Mouse (Mus musculus) thymus, adult 18-20 months (tissue): ENCODE results near the gene Bcat2.

Experiments used
- DNase-seq, 2 experiments: peaks; one replicate each; pipeline ENCODE4 v3.0.0; 2022; ENCODE audit warnings: mixed read lengths in 2 of 2

The Bcat2 gene

DNA sequence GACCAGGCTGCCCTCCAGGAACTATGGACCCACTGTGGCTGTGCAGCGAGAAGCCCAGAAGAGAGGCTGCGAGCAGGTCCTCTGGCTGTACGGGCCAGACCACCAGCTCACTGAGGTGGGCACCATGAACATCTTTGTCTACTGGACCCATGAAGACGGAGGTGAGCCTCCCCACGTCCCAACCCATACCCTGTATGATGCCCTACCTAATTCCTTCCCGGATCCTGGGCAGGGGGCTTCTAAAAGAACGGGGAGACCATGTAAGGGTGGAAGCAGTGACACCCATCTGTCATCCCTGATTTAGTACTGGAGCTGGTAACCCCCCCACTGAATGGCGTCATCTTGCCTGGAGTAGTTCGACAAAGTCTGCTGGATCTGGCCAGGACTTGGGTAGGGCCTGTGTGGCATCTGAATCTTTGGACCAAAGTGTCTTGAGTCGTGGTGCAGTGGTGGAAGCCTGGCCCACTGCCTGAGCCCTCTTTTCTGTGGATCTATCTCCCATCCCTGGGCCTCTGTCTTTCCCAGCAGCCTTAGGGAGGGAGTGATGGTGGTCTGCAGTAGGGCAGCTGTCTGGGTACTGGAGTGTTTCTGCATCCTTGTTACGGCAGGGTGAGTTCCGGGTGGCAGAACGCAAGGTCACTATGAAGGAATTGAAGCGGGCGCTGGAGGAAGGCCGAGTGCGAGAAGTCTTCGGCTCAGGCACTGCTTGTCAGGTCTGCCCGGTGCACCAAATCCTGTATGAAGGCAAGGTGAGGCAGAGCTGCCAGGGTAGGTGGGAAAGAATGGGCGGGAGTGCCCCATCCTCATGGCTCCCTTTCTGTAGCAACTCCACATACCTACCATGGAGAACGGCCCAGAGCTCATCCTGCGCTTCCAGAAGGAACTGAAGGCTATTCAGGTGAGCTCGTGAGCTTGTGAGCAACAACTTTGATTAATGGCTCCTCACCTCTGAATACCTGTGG, 18.0 kb downstream of the Bcat2 start:
- DNase-seq, result no peak

DNA sequence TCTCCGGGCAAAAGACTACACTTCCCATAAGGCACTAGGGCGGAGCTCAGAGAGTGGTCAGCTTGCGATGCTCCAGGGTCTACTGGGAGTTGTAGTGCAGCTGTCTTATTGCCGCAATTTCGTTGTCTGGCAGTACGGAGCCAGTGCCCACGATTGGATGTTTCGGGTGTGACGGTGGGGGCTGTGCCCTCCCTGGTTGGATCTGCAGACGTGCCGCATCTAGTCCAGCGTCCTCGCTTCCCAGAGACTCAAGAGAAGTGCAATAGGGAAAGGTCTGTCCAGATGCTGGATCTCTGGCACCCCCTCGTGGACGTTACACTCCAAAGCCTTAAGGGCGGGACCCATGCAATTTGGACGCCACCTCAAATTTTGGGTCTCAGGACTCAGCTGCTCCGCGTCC, 19.2 kb downstream of the Bcat2 start:
- peak; percentile 68 to 74 for DNase-seq

DNA sequence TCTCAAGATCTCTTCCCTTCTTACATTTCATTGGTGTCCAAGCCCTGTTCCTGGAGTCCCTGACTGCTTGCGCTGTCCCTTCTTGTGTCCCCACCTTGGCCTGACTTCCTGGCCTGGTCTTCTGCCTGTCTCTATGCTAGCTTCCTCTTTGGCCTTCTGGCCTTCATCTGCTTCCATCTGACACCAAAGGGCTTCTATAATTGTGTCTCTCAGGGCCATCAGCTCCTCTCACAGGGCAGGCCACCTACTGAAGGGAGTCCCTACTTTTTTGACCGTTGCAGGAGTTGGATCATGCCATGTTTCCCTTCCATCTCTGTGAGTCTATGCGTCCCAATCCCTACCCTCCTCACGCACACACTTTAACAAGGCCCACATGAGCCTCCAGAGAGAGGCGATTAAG, 19.9 kb downstream of the Bcat2 start:
- no peak for DNase-seq

DNA sequence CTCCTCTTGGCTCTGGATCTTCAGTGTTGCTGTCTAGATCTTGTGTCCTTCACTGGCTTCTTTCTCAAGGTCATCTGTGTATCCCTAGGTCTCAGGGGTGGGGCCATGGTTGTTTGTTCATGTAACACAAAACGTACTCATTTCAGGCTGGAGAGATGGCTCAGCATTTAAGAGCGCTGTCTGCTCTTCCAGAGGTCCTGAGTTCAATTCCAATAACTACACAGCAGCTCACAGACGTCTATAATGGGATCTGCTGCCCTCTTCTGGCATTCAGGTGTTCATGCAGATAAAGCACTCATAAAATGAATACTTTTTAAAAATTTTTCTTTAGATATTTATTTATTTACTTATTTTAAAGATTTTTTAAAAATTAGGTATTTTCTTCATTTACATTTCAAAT, 20.9 kb downstream of the Bcat2 start:
- DNase-seq, result no peak

DNA sequence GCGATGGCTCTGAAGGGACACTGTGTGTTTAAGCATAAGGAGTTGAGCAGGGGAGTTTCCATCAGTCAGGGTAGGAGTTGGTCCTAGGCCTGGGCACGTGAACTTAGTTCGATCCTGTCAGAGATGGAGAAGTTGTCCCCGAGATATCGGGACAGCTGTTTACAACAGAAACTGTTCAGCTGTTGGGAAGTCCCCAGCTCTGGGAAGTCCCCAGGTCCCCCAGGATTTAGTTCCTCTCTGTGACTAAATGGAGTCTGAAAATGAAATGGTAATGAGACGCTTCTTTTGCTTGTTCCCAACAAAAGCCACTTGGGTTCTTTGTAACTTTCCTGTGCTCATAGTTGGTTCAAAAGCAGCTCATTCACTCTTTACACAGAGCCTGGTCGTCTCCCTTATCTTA, 21.9 kb downstream of the Bcat2 start:
- no peak for DNase-seq

DNA sequence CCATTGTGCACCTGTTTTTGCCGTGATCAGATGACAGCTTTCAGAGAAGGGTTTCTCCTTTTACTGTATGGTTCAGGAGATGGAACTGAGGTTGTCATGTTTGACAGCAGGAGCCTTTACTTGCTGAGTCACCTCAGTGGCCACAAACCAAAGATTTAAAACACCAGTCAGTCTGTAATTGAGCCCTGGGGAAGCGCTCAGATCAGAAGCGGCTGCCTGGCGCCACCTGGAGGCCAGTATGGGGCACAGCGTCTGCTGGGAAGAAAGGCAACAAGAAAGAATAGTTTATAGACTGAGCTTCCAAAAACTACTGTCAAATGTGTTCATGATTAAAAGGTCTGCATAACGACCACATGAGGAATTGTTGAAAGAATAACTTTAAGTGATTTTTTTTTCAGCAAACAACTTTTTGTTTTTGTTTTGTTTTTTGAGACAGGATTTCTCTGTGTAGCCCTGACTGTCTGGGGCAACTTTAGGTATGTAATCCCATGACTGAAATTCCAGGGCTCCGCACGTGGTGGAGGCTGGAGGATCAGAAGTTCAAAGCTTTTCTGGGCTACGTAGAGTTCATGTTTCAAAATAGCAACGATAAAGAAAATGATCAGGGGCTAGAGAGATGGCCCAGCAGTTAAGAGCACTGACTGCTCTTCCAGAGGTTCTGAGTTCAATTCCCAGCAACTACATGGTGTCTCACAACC, 23.3 kb downstream of the Bcat2 start:
- peak; percentile 46 to 49 for DNase-seq

DNA sequence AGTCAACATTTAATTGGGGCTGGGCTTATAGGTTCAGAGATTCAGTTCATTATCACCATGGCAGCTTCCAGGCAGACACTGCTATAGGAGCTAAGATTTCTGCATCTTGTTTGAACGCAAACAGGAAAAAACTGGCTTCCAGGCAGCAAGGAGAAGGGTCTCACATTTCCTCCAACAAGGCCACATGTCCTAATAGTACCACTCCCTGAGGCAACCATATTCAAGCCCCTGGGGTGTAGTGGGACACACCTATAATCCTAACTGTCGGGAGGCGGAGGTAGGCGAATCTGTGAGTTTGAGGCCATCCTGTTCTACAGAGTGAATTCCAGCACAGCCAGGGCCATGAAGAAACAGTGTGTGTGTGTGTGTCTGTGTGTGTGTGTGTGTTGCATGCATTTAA, 25.2 kb downstream of the Bcat2 start:
- no peak for DNase-seq

DNA sequence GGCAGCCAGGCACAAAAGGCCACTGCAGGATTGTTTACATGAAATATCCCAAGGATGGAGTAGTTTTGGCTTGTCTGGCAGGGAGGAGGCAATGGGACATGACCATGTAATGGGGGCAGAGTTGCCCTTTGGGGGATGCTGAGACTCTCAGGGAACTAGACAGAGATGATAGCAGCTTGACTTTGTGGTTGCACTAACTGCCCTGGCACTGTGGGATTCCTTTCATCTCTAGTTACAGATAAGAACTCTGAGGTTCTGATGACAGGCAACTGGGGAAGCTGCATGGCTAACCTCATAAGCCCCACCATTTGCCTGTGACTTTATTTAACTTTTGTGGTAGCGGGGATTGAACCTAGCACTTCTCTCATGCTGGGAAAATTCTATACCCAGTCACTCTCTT, 26.2 kb downstream of the Bcat2 start:
- DNase-seq, result no peak

DNA sequence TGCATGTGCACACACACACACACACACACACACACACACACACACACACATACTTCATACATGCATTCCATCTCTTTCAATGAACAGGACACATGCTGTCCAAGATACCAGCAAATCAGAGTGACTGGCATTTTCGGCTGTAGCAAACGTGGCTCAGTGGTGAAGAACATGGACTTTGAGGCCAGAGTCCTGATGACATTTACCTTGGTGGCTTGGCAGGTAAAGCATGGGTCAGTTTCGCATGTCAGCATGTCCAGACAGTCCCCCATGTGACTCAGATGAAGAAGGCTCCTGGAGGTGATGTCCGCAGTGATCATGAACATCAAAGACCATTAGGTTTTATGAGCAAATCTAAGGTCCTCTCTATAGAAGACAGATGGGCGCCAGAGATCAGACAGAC, 27.1 kb downstream of the Bcat2 start:
- no peak for DNase-seq

DNA sequence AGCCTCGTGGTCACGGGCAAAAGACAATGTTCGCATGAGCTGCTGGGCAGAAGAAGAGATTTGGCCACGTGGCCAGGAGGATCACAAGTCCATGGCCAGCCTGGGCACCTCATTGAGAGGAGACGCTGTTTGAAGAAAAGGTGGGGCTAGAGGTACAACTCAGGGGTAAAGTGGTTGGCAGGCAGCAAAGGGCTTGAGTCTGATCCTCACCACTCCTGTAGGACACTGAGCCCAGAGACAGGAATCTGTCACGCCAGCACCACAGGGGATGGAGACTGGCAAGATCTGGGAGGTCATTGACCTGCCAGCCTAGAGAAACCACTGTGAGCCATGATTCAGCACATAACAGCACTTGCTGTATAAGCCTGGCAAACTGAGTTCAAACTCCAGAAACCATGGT, 27.6 kb downstream of the Bcat2 start:
- DNase-seq, result no peak

DNA sequence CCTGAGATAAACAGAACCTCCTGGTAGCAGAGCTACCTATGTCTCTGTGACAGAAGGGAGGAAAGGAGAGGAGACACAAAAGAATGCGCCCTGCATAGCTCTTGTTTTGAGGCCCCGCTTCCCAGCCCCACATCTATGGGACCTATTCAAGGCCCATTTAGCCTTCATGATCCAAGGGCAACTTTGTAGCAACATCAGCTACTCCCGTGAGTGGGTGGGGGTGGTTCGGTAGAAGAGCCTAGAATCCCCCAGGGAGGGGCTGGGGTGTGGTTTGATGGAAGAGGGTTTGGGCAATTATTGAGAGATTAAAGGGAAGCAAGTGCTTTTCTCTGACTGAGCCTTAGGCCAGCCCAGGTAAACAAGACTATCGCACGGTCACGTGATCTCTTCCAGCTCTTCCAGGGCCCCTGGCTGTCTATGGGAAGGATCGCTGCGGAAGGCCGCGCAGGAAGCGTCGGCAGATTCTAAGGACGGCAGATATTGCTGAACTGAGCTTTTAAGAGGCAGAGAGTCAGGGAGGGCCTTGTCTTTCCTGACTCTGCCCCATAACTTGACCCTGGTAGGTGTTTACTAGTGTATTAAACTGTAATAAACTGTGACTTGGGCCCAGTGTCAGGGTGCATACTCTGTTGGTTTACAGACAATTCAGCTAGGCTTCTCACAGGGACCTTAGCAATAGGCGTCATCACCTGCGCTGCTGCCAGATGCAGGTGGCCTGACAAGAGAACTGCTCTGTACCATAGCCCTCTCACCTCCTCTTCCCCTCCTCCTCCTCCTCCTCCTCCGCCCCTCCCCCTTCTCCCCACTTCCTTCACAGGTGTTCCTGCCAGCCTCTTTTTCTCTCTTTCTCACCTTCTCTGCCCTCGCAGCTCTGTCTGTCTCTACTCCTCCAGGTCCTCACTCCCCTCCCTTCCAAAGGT, 29.3 kb downstream of the Bcat2 start:
- DNase-seq, result peak; percentile 55 to 73

DNA sequence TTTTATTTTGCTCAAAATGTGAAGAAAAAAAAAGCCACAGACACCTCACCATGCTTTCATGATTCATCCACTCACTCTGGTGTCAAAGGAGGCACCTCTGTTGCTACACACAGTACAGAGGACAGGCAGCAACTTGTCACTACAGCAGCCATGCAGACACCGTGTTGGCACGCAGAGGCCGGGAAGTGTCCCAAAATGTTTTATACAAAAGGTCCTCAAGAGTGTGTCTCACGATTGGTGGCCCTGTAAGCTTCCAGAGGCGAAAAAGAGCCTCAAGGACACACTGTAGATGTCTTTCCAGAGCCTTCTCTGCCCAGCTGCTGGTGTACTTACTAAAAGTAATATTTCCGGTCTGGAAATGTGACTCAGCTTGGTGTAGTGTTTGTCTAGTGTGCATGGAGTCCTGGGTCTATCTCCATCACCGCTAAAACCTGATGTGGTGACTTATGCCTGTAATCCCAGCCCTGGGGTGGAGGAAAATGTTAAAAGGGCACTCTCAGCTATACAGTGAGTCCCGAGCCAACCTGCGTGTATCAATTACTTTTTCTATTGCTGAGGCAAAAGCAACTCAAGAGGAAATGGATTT, 35.8 kb downstream of the Bcat2 start:
- no peak for DNase-seq

DNA sequence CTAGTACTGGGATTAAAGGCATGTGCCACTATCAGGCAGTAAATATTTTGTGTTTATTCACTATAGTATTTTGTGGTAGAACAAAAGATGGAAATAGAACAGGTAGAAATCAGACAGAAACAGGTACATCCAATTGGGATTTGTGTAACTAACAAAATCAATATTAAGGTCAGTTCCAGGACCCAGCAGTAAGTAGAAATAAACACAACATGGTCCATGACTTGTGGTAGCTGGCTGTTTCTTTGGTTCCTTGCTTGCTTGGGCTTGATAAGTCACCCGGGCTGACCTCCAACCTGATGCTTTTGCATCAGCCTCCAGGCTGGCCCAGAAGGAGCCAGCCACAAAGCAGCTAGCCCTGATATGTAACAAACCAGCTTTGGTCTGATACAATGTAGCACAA, 39.6 kb downstream of the Bcat2 start:
- DNase-seq, result no peak

DNA sequence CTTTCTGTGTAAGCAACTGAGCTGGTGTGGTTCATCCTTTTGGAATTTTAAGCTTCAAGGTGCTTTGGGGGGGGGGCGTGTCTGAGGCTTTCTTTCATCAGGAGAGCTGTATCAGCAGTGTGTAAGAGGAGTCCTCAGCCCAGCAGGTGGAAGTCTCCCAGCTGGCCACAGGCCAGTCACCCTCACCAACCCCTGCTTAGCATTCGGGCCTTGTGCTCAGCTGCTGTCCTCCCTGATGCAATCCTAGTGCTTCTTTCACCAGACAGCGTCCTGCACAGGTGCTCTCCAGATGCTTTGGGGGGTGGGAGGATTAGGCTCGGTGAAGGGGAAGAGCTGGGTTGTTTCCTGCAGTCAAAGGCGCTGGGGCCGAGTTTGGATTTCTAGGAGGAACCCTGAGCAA, 46.3 kb downstream of the Bcat2 start:
- no peak for DNase-seq

DNA sequence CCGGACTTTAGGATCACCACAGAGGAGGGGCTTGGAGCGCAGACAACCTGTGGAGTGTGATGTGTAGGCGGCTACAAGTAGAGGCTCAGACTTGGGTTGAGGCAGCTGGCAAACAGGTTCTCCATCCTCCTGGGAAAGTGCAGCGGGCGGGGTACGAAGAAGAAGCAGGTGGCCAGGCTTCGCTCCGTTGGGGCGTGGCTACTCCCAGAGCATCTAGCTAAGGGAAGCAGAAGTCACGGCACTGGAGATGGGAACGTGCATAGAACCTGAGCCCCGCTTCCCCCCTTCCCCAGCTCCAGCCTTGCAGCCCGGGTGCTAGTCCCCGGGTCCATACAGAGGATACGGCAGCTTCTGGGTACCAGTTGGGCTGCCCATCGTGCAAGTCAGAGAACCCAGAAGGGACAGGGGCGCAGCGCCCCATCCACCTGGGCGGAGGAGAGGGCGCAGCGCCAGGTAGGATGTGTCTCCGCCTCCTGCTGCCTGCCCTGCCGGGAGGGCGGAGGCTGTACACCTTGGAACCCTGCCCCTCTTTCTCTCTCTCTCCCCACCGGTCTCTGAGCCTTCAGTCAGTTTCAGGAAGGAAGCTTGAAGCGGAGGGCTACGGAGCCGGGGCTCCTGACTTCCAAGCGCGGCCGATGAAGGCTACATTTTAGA, 47.2 kb downstream of the Bcat2 start, which contains the start of gene Fut1:
Gene Fut1 (plus strand): TSS at position 248 of the 654 bp plus-strand sequence.
- no peak for DNase-seq

DNA sequence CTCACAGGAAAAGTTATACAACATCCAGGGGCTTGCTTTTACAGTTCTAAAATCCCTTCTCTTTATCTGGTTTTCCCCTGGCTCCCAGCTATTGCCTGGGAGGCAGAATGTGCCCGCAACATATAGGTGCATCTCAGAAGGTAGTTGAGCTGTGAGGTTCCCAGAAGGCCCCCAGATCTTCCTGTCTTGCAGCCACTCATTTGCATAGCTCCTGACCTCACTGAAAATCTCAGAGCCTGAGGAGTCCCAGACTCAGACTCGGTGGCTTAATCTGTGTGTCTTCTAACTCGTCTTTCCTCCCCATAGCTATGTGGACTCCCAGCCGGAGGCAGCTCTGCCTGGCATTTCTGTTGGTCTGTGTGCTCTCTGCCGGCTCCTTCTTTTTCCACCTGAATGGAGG, 48.4 kb downstream of the Bcat2 start:
- DNase-seq, result no peak

DNA sequence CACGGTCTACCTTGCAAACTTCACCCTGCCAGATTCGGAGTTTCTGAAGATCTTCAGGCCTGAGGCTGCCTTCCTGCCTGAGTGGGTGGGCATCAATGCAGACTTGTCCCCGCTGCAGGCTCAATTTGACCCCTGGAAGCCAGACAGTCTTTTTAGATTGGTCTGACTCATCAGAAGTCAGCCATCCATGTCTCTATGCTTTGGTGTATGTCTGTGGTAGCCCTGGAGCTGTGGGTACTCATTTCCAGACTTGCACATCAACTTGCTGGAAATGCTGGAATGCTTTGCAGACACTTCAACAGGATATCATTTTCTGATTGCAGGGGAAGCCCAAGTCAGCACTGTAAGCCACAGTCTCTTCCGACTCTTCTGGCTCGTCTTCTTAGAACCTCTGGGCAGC, 49.6 kb downstream of the Bcat2 start:
- no peak for DNase-seq

DNA sequence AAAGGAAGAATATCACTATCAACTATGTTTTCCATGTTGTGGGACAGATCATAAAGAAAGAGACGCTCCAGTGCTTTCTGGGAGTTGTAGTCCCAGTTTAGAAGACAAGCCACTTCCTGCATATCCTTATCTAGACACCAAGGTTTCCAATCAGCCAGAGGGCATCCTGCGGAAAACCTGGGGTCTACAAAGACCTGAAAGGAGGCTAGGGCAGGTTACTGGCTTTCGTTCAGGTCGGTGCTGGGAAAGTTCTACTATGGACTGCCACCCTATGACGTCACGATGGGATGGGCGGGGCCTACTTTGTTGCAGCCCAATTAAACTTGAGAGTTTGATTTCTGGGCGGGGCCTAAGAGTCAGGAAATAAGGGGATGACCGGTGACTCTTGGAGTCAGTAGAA, 51.5 kb downstream of the Bcat2 start, which contains the start of gene Izumo1:
Gene Izumo1 (plus strand): TSS at position 369 of the 400 bp plus-strand sequence.
- DNase-seq, result no peak

DNA sequence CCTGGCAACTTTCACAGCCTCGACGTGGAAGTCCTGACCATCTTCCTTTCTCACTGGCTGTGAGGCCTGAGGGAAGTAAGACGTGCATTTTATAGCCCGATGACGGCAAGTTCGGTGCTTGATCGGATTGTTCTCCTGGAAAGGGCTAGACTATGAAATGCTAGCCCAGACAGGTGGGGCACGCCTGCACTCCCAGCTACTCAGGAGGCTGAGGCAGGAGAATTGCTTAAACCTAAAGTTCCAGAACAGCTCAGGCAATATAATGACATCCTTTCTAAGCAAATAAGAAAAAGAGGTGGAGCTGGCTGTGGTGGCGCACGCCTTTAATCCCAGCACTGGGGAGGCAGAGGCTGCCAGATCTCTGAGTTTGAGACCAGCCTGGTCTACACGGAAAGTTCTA, 53.6 kb downstream of the Bcat2 start:
- DNase-seq, result no peak

DNA sequence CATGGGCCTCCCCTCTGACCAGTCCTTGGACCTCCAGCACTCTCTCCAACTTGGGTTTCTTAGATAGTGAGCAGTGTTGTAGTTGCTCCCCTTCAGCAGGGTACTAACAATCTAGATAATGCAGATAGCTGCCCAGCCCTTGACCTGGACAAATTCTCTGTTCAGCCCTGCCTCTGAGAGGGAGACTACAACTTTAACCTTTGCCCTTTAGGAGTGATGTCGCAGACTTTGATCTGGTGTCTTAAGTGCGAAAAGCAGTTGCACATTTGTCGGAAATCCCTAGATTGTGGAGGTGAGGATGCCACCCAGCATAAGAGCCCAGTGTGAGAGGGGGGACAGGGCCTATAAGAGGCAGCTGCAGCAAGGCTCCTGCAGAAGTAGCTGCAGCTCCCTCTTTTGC, 54.8 kb downstream of the Bcat2 start:
- no peak for DNase-seq

DNA sequence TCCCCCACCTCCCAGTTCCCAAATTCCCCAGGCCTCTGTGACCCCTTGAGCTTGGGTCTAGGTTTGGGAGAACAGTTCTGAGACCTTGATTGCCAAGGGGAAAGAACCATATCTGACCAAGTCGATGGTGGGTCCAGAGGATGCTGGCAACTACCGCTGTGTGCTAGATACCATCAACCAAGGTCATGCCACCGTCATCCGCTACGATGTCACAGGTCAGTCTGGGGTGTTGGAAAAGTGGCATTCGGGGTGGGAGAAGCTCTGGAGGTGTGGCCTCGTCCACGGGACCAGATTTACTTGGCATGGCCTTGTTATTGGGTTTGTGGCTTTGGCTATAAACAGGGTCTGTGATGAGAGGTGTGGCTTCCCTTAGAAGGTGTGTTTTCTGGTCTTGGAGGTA, 55.5 kb downstream of the Bcat2 start:
- no peak for DNase-seq

DNA sequence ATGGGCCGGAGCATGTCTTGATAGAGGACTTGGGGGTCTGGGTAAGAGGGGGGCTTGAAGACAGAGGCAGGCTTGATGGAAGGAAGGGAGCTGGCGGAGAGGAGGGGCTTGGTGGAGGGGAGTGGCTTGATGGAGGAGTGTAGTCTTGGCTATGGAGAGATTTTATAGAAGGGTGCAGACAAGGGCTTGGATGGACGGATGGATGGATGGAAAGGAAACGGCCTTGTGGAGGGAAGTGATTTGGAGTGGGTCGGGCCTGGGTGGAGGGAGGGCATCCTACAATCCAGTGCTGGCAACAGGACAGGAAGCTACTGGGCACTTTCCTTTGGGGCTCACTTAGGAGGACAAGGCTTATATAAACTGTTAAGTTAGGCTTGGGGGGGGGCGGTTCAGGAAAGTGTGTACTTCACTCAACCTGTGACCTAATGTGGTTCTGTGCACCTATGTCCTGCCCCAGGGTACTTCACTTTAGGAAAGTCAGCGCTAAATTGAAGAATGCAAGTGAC, 56.7 kb downstream of the Bcat2 start:
- DNase-seq, result no peak
